Mouse (Mus musculus): ENCODE results near the gene Gemin2.

GRCm38 (mm10) chr12:59021306-59021705 lies 8.1 kb downstream of the Gemin2 start:
- no peak for TF ChIP-seq POLR2A (IDR thresholded peaks at IDR 0.05; ENCODE audit: insufficient read depth, low read depth, low read length)
- TF ChIP-seq EP300 (IDR thresholded peaks at IDR 0.05; ENCODE audit: insufficient read depth, low read depth, low read length) = no peak
- TF ChIP-seq CTCF (IDR thresholded peaks at IDR 0.05) = no peak
